Mouse (Mus musculus) heart, embryonic 16.5 days (tissue): ENCODE results near the gene Akr1b3. TPM values are rescaled to one million over a fixed set of nuclear protein-coding genes. Genes with fewer than 3 reads are reported as not detected.

ENCODE experiments used
- ATAC-seq: fragments of 200-750 bp; cut with Nextera tagmentation; replicated peaks from 2 replicates; pipeline ENCODE4 v1.8.0; 2017; ENCODE audit warnings: moderate number of reproducible peaks; ENCODE audit not compliant: insufficient read depth, low FRiP score; ENCODE audit errors: extremely low read depth
- H3K27ac ChIP-seq: fragments of 300-500 bp; sonication (generic); 2 replicates; pipeline ENCODE4 v1.5.1; 2014; ENCODE audit warnings: mild to moderate bottlenecking, low read length, control low read depth, moderate library complexity
- H3K27me3 ChIP-seq: fragments of 300-500 bp; sonication (generic); 2 replicates; pipeline ENCODE4 v1.6.1; 2014; ENCODE audit warnings: low read length, mixed read lengths; ENCODE audit not compliant: control insufficient read depth, insufficient read depth
- H3K36me3 ChIP-seq: fragments of 300-500 bp; sonication (generic); 2 replicates; pipeline ENCODE4 v1.6.1; 2014; ENCODE audit not compliant: control insufficient read depth, insufficient read depth
- H3K4me1 ChIP-seq: fragments of 300-500 bp; sonication (generic); 2 replicates; pipeline ENCODE4 v1.6.1; 2014; ENCODE audit warnings: low read length, mixed read lengths; ENCODE audit not compliant: control insufficient read depth, insufficient read depth
- H3K4me2 ChIP-seq: fragments of 300-500 bp; sonication (generic); 2 replicates; pipeline ENCODE4 v1.6.1; 2014; ENCODE audit warnings: low read depth, mild to moderate bottlenecking, control low read depth, low read length
- H3K4me3 ChIP-seq: fragments of 300-500 bp; sonication (generic); 2 replicates; pipeline ENCODE4 v1.5.1; 2014; ENCODE audit warnings: mild to moderate bottlenecking, control low read depth, low read length
- H3K9ac ChIP-seq: fragments of 300-500 bp; sonication (generic); 2 replicates; pipeline ENCODE4 v1.6.1; 2014; ENCODE audit warnings: low read length, control low read depth
- H3K9me3 ChIP-seq: fragments of 300-500 bp; sonication (generic); replicated peaks from 2 replicates; pipeline ENCODE4 v1.6.1; 2016; ENCODE audit warnings: low read length; ENCODE audit not compliant: control insufficient read depth
- WGBS: fragments of 180-500 bp; shearing (Covaris S2); extraction: QIAGEN DNeasy Blood & Tissue Kit; methylation state at CpG from one replicate; pipeline ENCODE4 v1.1.7; 2014; 5-methylcytosine and 5-hydroxymethylcytosine counted together
- polyA plus RNA-seq: library from polyadenylated mRNA; unstranded; fragments of >200 nt; fragmentation: Nextera tagmentation; extraction: Ambion mirVana; gene quantifications from 2 replicates; pipeline ENCODE4 v1.2.1, GENCODE M21; 2015

Akr1b3 gene
- polyA plus RNA-seq, 1 experiment from 2014 or later = 163 TPM

DNA sequence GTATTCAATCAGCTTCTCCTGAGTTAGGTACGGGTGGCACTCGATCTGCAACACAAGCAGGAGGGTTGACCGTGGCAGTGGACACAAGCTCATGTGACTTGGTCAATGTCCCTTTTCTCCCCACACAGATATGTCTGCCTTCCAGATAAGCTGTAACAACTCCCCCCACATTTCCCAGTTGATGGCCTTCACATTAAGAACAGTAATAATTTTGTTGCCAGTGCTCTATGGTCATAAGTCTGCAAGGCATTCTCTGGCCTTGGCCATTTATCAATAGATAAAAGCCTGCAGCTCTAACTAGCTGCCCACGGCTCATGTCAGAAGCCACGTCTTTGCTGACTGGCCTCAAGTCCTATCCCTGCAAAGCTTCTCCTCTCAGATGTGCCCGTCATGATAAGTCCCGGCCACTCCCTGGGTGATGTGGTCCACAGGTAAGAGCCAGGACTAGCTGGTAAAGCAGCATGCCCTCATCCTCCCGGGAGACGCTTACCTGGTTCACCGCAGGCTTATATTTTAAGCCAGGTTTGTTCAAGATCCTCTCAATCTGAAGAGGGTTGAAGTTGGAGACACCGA lies 7.2 kb downstream of the Akr1b3 start:
- no peak overlapping the region for H3K4me3 ChIP-seq
- peaks cover under 1% of the 10 kb centered on the region for H3K4me1 ChIP-seq
- no peak overlapping the region for H3K4me2 ChIP-seq
- no peak for ATAC-seq
- 90% methylated on average over 11 of the region's 11 CpGs for WGBS
- no peaks in the 10 kb centered on the region for H3K27me3 ChIP-seq
- peaks cover 27% of the 10 kb centered on the region for H3K36me3 ChIP-seq
- H3K27ac ChIP-seq = no peak overlapping the region
- no peaks in the 10 kb centered on the region for H3K9me3 ChIP-seq
- H3K9ac ChIP-seq = no peak overlapping the region

DNA sequence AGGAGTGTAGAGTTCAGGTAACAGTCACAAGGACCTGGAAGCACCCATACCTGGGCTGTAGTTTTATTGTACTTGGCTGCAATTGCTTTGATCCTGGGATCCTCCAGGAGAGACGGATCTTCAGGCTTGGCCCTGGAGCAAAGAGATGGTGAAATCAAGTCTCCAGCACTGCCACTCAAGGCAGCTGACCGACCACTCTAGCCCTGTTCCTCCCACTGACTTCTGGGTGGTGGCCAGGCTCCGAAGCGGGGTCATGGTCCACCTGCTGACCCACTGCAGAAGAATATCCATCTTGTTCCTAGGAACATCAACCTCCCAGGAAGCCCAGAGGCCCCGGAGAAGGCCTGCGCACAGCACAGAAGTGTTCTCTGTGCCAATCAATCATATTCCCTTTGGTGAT lies 7.8 kb downstream of the Akr1b3 start:
- H3K9me3 ChIP-seq = no peaks in the 10 kb centered on the region
- H3K4me1 ChIP-seq = peaks cover 6% of the 10 kb centered on the region
- no peak overlapping the region for H3K9ac ChIP-seq
- peaks cover 29% of the 10 kb centered on the region for H3K36me3 ChIP-seq
- no peaks in the 10 kb centered on the region for H3K27me3 ChIP-seq
- H3K4me2 ChIP-seq = no peak overlapping the region
- no peak for ATAC-seq
- 93% methylated on average over 6 of the region's 6 CpGs for WGBS
- no peak overlapping the region for H3K27ac ChIP-seq
- no peak overlapping the region for H3K4me3 ChIP-seq

DNA sequence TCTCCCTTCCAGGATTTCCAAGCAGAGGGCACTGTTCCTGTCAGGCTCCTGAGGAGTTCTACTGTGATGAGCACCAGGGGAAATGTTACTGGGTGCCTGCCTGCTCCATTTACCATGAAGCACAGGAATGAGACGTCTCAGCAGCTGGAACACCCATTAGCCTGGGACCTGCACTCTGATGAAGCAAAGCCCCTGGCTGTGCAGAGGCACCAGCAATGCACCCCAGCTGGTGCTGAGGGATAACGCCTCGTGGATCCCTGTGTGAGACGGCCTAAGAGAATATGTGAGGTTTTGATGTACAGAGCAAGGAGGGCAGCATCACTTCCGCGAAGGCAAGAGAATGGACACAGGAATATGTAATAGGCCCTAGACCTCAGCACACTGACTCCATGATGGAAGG lies 10.5 kb downstream of the Akr1b3 start:
- ATAC-seq = no peak
- 92% methylated on average over 6 of the region's 6 CpGs for WGBS
- Histone ChIP-seq H3K36me3 (peaks cover 29% of the 10 kb centered on the region), H3K27me3 (no peaks in the 10 kb centered on the region), H3K4me3 (no peak overlapping the region), H3K9me3 (no peaks in the 10 kb centered on the region), H3K4me1 (peaks cover 7% of the 10 kb centered on the region), H3K4me2 (no peak overlapping the region), H3K27ac (no peak overlapping the region), H3K9ac (no peak overlapping the region)

DNA sequence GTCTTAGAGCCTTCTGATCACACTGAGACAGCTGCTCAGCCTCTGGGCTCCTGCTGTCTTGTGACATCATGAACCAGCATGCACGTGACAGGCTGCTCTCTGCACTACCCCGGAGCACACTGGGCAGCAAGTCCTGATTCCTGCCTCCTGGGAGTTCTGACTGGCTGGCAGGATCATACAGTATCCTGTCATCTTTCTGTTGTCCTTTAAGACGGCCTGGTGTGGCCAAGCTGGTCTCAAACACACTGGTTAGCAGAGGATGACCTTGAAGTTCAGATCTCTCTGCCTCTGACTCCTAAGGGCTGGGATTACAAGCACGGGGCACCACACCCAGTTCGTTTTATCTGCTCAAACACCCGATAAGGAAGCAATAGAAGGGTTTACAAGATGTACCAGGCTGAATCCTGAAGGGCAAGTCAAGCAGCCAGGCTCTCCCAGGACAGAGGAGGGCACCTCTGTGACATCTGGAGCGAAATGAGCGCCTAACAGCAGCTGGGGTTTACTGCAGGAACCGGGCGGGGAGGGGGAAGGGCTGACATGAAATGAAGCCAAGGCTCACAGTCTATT lies 12.5 kb downstream of the Akr1b3 start:
- Histone ChIP-seq H3K4me2 (no peak overlapping the region), H3K36me3 (peaks cover 21% of the 10 kb centered on the region), H3K27ac (peak overlapping the region; percentile 74), H3K4me1 (peaks cover 7% of the 10 kb centered on the region), H3K4me3 (no peak overlapping the region), H3K9me3 (no peaks in the 10 kb centered on the region), H3K27me3 (no peaks in the 10 kb centered on the region), H3K9ac (0 out of 2 replicates have a peak overlapping the region, but pooled peaks have one; percentile 26)
- ATAC-seq = 0 out of 2 replicates have a peak, but pooled peaks have one; percentile 51
- WGBS = 49% methylated on average over 10 of the region's 10 CpGs

DNA sequence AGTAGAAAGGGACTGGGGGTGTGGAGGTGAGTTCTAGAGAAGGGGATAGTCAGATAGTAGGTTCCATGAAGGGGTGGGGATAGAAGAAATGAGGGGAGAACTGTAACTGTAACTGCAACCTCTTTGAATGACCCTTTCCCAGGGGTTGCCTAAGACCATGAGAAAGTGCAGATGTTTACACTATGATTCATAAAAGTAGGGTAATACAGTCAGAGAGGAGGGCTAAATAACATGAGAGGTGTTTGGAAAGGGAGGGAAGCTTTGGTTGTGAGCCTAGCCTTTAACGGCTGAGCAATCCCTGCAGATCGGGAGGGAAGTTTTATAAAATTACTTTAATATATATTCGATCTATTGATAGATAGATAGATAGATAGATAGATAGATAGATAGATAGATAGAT lies 20.2 kb downstream of the Akr1b3 start:
- no peaks in the 10 kb centered on the region for H3K36me3 ChIP-seq
- no peak overlapping the region for H3K27ac ChIP-seq
- ATAC-seq = no peak
- H3K4me2 ChIP-seq = no peak overlapping the region
- WGBS = 76% methylated on average over 3 of the region's 3 CpGs
- no peaks in the 10 kb centered on the region for H3K27me3 ChIP-seq
- H3K9ac ChIP-seq = no peak overlapping the region
- no peaks in the 10 kb centered on the region for H3K9me3 ChIP-seq
- no peaks in the 10 kb centered on the region for H3K4me1 ChIP-seq
- no peak overlapping the region for H3K4me3 ChIP-seq

GRCm38 (mm10) chr6:34295437-34295836 lies 21.8 kb downstream of the Akr1b3 start:
- no peak overlapping the region for H3K4me2 ChIP-seq
- no peak overlapping the region for H3K4me3 ChIP-seq
- no peaks in the 10 kb centered on the region for H3K4me1 ChIP-seq
- no peak overlapping the region for H3K27ac ChIP-seq
- no peak overlapping the region for H3K9ac ChIP-seq
- 85% methylated on average over 9 of the region's 9 CpGs for WGBS
- ATAC-seq = no peak
- no peaks in the 10 kb centered on the region for H3K9me3 ChIP-seq
- no peaks in the 10 kb centered on the region for H3K27me3 ChIP-seq
- no peaks in the 10 kb centered on the region for H3K36me3 ChIP-seq

DNA sequence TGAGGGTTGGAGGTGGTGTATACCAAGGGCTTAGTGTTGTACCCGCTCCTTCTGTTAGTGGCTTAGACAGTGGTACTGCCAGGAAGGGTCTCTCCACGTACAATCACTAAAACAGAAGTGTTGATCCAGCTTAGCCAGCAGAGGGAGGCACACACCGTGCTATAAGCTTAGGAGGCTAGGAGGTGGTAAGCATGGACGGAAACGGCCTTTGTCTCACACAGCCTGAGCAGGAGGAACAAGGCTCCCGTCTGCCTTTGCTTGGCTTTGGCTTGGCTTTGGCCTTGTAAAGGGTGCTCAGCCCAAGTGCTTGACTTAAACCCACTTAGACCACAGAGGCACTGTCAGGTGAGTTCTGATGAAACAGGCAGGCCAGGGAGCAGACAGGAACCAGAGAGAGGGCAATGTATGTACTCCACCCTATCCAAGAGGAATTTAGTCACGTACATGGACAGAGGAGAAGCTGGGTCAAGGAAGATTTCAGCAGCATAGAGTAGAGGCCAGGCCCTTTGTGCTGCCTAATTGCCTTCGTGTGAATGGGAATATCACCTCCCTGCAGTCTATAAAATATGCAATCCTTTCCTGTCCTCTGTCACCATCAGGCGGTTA lies 24.3 kb downstream of the Akr1b3 start:
- peaks cover 5% of the 10 kb centered on the region for H3K4me1 ChIP-seq
- ATAC-seq = peak; percentile 70
- no peaks in the 10 kb centered on the region for H3K27me3 ChIP-seq
- no peak overlapping the region for H3K9ac ChIP-seq
- H3K36me3 ChIP-seq = no peaks in the 10 kb centered on the region
- H3K9me3 ChIP-seq = no peaks in the 10 kb centered on the region
- no peak overlapping the region for H3K4me3 ChIP-seq
- H3K27ac ChIP-seq = no peak overlapping the region
- WGBS = 24% methylated on average over 9 of the region's 9 CpGs
- peak overlapping the region; percentile 25; the same call in 1 of the 2 replicates for H3K4me2 ChIP-seq

- no peak for ATAC-seq
- no peaks in the 10 kb centered on the region for H3K27me3 ChIP-seq
- H3K36me3 ChIP-seq = no peaks in the 10 kb centered on the region
- 57% methylated on average over 11 of the region's 11 CpGs for WGBS
- H3K4me2 ChIP-seq = peak overlapping the region; percentile 25; the same call in 1 of the 2 replicates
- H3K9ac ChIP-seq = no peak overlapping the region
- peaks cover 7% of the 10 kb centered on the region for H3K4me1 ChIP-seq
- H3K4me3 ChIP-seq = no peak overlapping the region
- no peak overlapping the region for H3K27ac ChIP-seq
- H3K9me3 ChIP-seq = no peaks in the 10 kb centered on the region
Measured at GRCm38 (mm10) chr6:34292196-34292881, 24.9 kb downstream of the Akr1b3 start.

- Histone ChIP-seq H3K9me3 (no peaks in the 10 kb centered on the region), H3K27ac (no peak overlapping the region), H3K4me1 (peaks cover 7% of the 10 kb centered on the region), H3K4me2 (no peak overlapping the region), H3K27me3 (no peaks in the 10 kb centered on the region), H3K9ac (no peak overlapping the region), H3K4me3 (no peak overlapping the region), H3K36me3 (no peaks in the 10 kb centered on the region)
- 69% methylated on average over 8 of the region's 8 CpGs for WGBS
- no peak for ATAC-seq
Measured at GRCm38 (mm10) chr6:34290681-34291080, 26.6 kb downstream of the Akr1b3 start.
